Mouse (Mus musculus) G1E (cell line): ENCODE results near the gene Tnfsf13. TPM values are rescaled to one million over a fixed set of nuclear protein-coding genes. Genes with fewer than 3 reads are reported as not detected.
"Not testable (repeated sequence)": the region's sequence is repeated elsewhere in the genome, so short reads cannot be mapped to it uniquely, and the experiment has no call there.

Experiments
- ATAC-seq: 2 replicates; pipeline ENCODE4 v1.8.0; 2016; ENCODE audit warnings: mild to moderate bottlenecking; ENCODE audit not compliant: insufficient number of reproducible peaks, poor library complexity, low FRiP score, severe bottlenecking; ENCODE audit errors: extremely low read depth
- DNase-seq: peaks from one replicate; pipeline ENCODE4 v3.0.0; 2012; ENCODE audit warnings: low spot score
- H3K27me3 ChIP-seq: 2 replicates; pipeline ENCODE4 v1.6.1; 2012; ENCODE audit warnings: mild to moderate bottlenecking, low read length, inconsistent platforms; ENCODE audit not compliant: insufficient read depth
- H3K36me3 ChIP-seq: replicated peaks from 2 replicates; pipeline ENCODE3; 2012; ENCODE audit warnings: mild to moderate bottlenecking, inconsistent platforms
- H3K4me1 ChIP-seq: 2 replicates; pipeline ENCODE4 v1.6.1; 2012; ENCODE audit warnings: low read depth, low read length, inconsistent platforms, mixed read lengths; ENCODE audit not compliant: insufficient read depth
- H3K4me3 ChIP-seq: 2 replicates; pipeline ENCODE4 v1.5.1; 2012; ENCODE audit warnings: low read depth, mild to moderate bottlenecking, inconsistent platforms, low read length, moderate library complexity, mixed read lengths
- H3K9me3 ChIP-seq: replicated peaks from 2 replicates; pipeline ENCODE4 v1.6.1; 2012; ENCODE audit warnings: inconsistent platforms
- CTCF ChIP-seq: IDR thresholded peaks from 2 replicates; pipeline ENCODE4 v1.5.1; 2012; ENCODE audit warnings: low read depth, low read length, inconsistent platforms, mixed read lengths
- GATA1 ChIP-seq: IDR thresholded peaks from 2 replicates; pipeline ENCODE4 v1.6.1; 2012; ENCODE audit warnings: borderline replicate concordance, low read length, inconsistent platforms, mixed read lengths
- GATA2 ChIP-seq: IDR thresholded peaks from 2 replicates; pipeline ENCODE4 v1.6.1; 2012; ENCODE audit warnings: low read depth, low read length, inconsistent platforms, borderline replicate concordance
- POLR2AphosphoS5 ChIP-seq: IDR thresholded peaks from 2 replicates; pipeline ENCODE4 v1.6.1; 2012; ENCODE audit warnings: low read depth, low read length, inconsistent platforms; ENCODE audit not compliant: insufficient replicate concordance
- TAL1 ChIP-seq: conservative IDR thresholded peaks from 2 replicates; pipeline ENCODE4 v1.6.1; 2012; ENCODE audit warnings: low read depth, low read length, inconsistent platforms, mixed read lengths
- polyA plus RNA-seq: library from polyadenylated mRNA; stranded (reverse); fragments of >175 nt; gene quantifications from 2 replicates; pipeline ENCODE4 v1.2.3, GENCODE M21; 2012
- total RNA-seq, 2 experiments: library from RNA; stranded (forward) in 1 of 2; stranded (reverse) in 1 of 2; fragments of 200-1000 nt in 1 of 2; fragments of >200 nt in 1 of 2; fragmentation: Nextera tagmentation in 1 of 2; gene quantifications; 2 replicates each; pipeline ENCODE4 v1.2.3; 2014 to 2017

Tnfsf13 gene
- total RNA-seq (2014; fragmentation: Nextera tagmentation) (not detected in 2 replicates), total RNA-seq (2017) (not detected in 2 replicates), polyA plus RNA-seq (not detected in 2 replicates)

GRCm38 (mm10) chr11:69685526-69686148, at the start of gene Tnfsf13:
Tnfsf13 (minus strand) TSS chr11:69685784.
- Histone ChIP-seq H3K4me3 (no peak within 1 kb of the TSS), H3K36me3 (no peaks in the 10 kb centered on the region), H3K27me3 (peaks cover 58% of the 10 kb centered on the region), H3K4me1 (peaks cover 40% of the 10 kb centered on the region), H3K9me3 (no peaks in the 10 kb centered on the region)
- DNase-seq (no peak), ATAC-seq (no peak)
- no peak for TF ChIP-seq POLR2AphosphoS5
- TF ChIP-seq CTCF = no peak

- DNase-seq, H3K4me3 ChIP-seq, H3K27me3 ChIP-seq, ATAC-seq, H3K9me3 ChIP-seq, H3K4me1 ChIP-seq: not testable (repeated sequence)
- H3K36me3 ChIP-seq = peaks cover 31% of the 10 kb centered on the region
Observed at GRCm38 (mm10) chr11:69731408-69731807, 45.8 kb upstream of the Tnfsf13 start.

DNA sequence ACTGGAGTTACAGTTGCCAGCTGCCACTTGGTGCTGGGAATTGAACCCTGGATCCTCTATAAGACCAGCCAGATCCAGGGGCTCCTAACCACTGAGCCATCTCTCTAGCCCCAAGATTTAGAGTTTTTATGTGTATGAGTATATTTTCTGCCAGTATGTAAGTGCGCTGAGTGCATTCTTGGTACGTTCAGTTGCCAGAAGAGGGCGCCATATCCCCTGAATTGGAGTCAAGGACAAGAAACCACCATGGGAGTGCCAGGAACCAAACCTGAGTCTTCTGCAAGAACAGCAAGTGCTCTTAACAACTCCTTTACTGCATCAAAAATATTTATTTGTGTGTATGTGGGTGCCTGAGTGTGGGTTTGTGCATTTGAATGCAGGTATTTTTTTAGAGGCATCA, 43.5 kb upstream of the Tnfsf13 start:
- peaks cover 8% of the 10 kb centered on the region for H3K9me3 ChIP-seq
- ATAC-seq = no peak
- H3K36me3 ChIP-seq = peaks cover 8% of the 10 kb centered on the region
- 0 out of 2 replicates have a peak, but pooled peaks cover 2% of the 10 kb centered on the region for H3K27me3 ChIP-seq
- TF ChIP-seq CTCF (peak; percentile 26; the same call in 1 of the 2 replicates), POLR2AphosphoS5 (no peak)
- no peak for DNase-seq
- no peak overlapping the region for H3K4me3 ChIP-seq
- no peaks in the 10 kb centered on the region for H3K4me1 ChIP-seq

DNA sequence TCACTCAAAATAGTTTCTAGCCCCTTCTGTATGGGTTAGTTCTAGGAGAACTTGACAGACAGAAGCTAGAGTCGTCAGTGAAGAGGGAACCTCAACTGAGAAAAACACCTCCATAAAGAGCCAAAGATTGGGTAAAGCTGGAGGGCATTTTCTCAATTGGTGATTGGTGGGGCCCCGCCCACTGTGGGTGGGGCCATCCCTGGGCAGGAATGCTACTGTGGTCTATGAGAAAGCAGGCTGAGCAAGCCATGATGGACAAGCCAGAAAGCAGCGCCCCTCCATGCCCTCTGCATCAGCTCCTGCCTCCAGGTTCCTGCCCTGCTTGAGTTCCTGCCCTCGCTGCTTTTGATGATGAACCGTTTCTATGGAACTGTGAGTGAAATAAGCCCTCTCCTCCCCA, 40.4 kb upstream of the Tnfsf13 start:
- ATAC-seq (no peak), DNase-seq (no peak)
- Histone ChIP-seq H3K4me3 (no peak overlapping the region), H3K36me3 (no peaks in the 10 kb centered on the region), H3K9me3 (peaks cover 8% of the 10 kb centered on the region), H3K4me1 (peaks cover 7% of the 10 kb centered on the region), H3K27me3 (0 out of 2 replicates have a peak, but pooled peaks cover 2% of the 10 kb centered on the region)
- TF ChIP-seq GATA2 (no peak), TAL1 (no peak), CTCF (no peak), POLR2AphosphoS5 (no peak), GATA1 (no peak)

GRCm38 (mm10) chr11:69723074-69723473, 37.5 kb upstream of the Tnfsf13 start:
- H3K4me3 ChIP-seq = no peak overlapping the region
- peaks cover 8% of the 10 kb centered on the region for H3K9me3 ChIP-seq
- ATAC-seq = no peak
- H3K4me1 ChIP-seq = peaks cover 25% of the 10 kb centered on the region
- DNase-seq = no peak
- no peaks in the 10 kb centered on the region for H3K36me3 ChIP-seq
- 0 out of 2 replicates have a peak, but pooled peaks cover 6% of the 10 kb centered on the region for H3K27me3 ChIP-seq
- TF ChIP-seq GATA2 (no peak), POLR2AphosphoS5 (no peak), GATA1 (no peak), CTCF (no peak), TAL1 (no peak)

- Histone ChIP-seq H3K27me3 (peaks cover 5% of the 10 kb centered on the region; the same call in 1 of the 2 replicates), H3K36me3 (no peaks in the 10 kb centered on the region), H3K4me3 (no peak overlapping the region), H3K9me3 (peaks cover 8% of the 10 kb centered on the region), H3K4me1 (peaks cover 30% of the 10 kb centered on the region)
- no peak for TF ChIP-seq POLR2AphosphoS5
- no peak for TF ChIP-seq GATA2
- peak; percentile 27; the same call in 1 of the 2 replicates for TF ChIP-seq TAL1
- TF ChIP-seq CTCF = no peak
- no peak for TF ChIP-seq GATA1
- DNase-seq (no peak), ATAC-seq (no peak)
Observed at GRCm38 (mm10) chr11:69720852-69721251, 35.3 kb upstream of the Tnfsf13 start.

- H3K27me3 ChIP-seq = peaks cover 14% of the 10 kb centered on the region
- peaks cover 42% of the 10 kb centered on the region for H3K4me1 ChIP-seq
- no peak overlapping the region for H3K4me3 ChIP-seq
- ATAC-seq (no peak), DNase-seq (no peak)
- H3K9me3 ChIP-seq = peaks cover 2% of the 10 kb centered on the region; the same call in 1 of the 2 replicates
- no peaks in the 10 kb centered on the region for H3K36me3 ChIP-seq
- TF ChIP-seq TAL1 (no peak), GATA1 (no peak), POLR2AphosphoS5 (no peak), GATA2 (no peak), CTCF (no peak)
Observed at GRCm38 (mm10) chr11:69719423-69719822, 33.8 kb upstream of the Tnfsf13 start.
